Mouse (Mus musculus) CH12F3 (cell line): ENCODE measurements around the gene 3110021N24Rik.

ENCODE experiments used
- in situ Hi-C: fragments of 300-500 bp; cut with MboI; formaldehyde crosslinking; loops from 2 replicates; pipeline ENCODE4 v1.14.3; 2020; ENCODE audit warnings: low sequenced_read_pairs

3110021N24Rik gene

GRCm38 (mm10) chr4:108719349-108719748, at the start of gene 3110021N24Rik:
3110021N24Rik (plus strand) TSS chr4:108719649.
- in situ Hi-C loops: no loop called here

GRCm38 (mm10) chr4:108686156-108686555, 33.3 kb upstream of the 3110021N24Rik start:
- in situ Hi-C loops: loop anchor here (25.0 kb wide), 1 partner anchor 301 kb away; no protein-coding TSS in a partner anchor

- in situ Hi-C loops: loop anchor here (25.0 kb wide), 1 partner anchor 300 kb away; no protein-coding TSS in a partner anchor
Observed at GRCm38 (mm10) chr4:108687098-108687497, 32.4 kb upstream of the 3110021N24Rik start.

- in situ Hi-C loops: loop anchor here (25.0 kb wide), 1 partner anchor 297 kb away; no protein-coding TSS in a partner anchor
Observed at GRCm38 (mm10) chr4:108690479-108690878, 29.0 kb upstream of the 3110021N24Rik start.

GRCm38 (mm10) chr4:108691469-108691868, 28.0 kb upstream of the 3110021N24Rik start:
- in situ Hi-C loops: loop anchor here (25.0 kb wide), 1 partner anchor 296 kb away; no protein-coding TSS in a partner anchor

GRCm38 (mm10) chr4:108696934-108697333, 22.5 kb upstream of the 3110021N24Rik start:
- in situ Hi-C loops: loop anchor here (25.0 kb wide), 1 partner anchor 290 kb away; no protein-coding TSS in a partner anchor

- in situ Hi-C loops: no loop called here
Observed at GRCm38 (mm10) chr4:108708209-108708608, 11.2 kb upstream of the 3110021N24Rik start.

GRCm38 (mm10) chr4:108721245-108721784, 1.9 kb downstream of the 3110021N24Rik start:
- in situ Hi-C loops: no loop called here

- in situ Hi-C loops: no loop called here
Observed at GRCm38 (mm10) chr4:108724102-108724501, 4.7 kb downstream of the 3110021N24Rik start.

- in situ Hi-C loops: no loop called here
Observed at GRCm38 (mm10) chr4:108730450-108730849, 11.0 kb downstream of the 3110021N24Rik start.

- in situ Hi-C loops: no loop called here
Observed at GRCm38 (mm10) chr4:108731582-108731981, 12.1 kb downstream of the 3110021N24Rik start.

- in situ Hi-C loops: no loop called here
Observed at GRCm38 (mm10) chr4:108746160-108746873, 26.9 kb downstream of the 3110021N24Rik start.

GRCm38 (mm10) chr4:108759583-108759982, 40.1 kb downstream of the 3110021N24Rik start:
- in situ Hi-C loops: no loop called here

GRCm38 (mm10) chr4:108768527-108768926, 49.1 kb downstream of the 3110021N24Rik start:
- in situ Hi-C loops: no loop called here

GRCm38 (mm10) chr4:108779763-108780056, 60.3 kb downstream of the 3110021N24Rik start:
- in situ Hi-C loops: no loop called here

- in situ Hi-C loops: no loop called here
Observed at GRCm38 (mm10) chr4:108780057-108780863, 60.8 kb downstream of the 3110021N24Rik start, which contains the start of gene Zfyve9. Zfyve9 (minus strand) TSS chr4:108780798.

- in situ Hi-C loops: no loop called here
Observed at GRCm38 (mm10) chr4:108780864-108781205, 61.4 kb downstream of the 3110021N24Rik start.

- in situ Hi-C loops: no loop called here
Observed at GRCm38 (mm10) chr4:108781596-108781995, 62.1 kb downstream of the 3110021N24Rik start.

GRCm38 (mm10) chr4:108782421-108783085, 63.1 kb downstream of the 3110021N24Rik start:
- in situ Hi-C loops: no loop called here

- in situ Hi-C loops: no loop called here
Observed at GRCm38 (mm10) chr4:108789258-108789936, 69.9 kb downstream of the 3110021N24Rik start.
